Mouse (Mus musculus): ENCODE measurements around the gene Chrnd.

Gene Chrnd

DNA sequence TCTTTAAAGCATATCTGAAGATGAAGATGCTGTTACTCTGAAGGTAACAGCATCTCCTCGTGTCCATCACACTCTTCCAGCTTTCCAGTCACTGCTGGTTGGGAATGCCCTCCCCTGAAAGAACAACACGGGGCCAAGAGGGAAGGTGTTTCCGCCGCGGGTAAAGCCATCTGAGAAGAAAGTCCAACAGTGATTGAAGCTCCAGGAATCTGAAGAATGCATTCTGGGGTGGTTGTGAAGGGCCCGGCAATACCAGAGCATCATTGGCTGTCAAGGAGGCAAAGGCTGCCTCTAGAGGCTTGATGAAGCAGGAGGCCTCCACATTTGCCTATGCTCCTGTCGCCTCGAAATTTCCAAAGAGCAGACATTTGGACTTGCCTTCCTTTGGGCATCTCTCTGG lies 48.6 kb downstream of the Chrnd start:
- peak in 1 of 2 experiments; percentile 22 for DNase-seq

DNA sequence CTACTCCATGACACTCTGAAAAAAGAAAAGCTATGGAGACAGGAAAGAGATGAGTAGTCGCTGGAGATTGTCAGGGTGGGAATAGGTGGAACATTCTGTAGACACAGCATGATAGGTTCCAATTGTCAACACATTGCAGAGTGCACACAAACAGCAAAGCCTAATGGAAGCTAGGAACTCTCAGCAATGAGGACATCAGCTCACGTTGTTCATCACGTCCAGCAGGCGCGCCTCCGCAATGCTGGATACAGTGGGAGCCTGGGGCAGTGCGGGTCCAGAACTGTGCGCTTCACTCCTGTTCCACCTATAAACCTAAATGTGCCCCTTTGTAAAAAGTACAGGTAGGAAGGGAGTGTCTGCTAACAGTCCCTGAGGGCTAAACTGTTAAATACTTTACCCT lies 52.6 kb downstream of the Chrnd start:
- DNase-seq = no peak

DNA sequence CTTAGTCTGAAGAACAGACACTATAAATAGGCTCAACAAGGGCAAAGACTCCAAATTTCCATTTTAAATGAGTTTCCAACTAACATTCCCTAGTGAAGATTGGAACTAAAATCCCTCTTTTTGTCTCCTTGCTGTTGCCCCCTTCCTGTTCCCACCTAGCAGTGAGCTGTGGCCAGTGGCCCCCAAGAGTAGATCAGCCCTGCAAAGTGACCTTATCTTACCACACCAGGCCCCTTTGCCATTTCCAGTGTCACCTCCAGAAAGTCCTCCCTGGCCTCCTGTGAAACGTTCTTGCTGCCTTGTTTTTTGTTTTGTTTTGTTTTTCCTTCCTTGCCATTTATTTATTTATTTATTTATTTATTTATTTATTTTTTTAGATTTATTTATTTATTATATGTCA lies 55.0 kb downstream of the Chrnd start:
- no peak for DNase-seq

DNA sequence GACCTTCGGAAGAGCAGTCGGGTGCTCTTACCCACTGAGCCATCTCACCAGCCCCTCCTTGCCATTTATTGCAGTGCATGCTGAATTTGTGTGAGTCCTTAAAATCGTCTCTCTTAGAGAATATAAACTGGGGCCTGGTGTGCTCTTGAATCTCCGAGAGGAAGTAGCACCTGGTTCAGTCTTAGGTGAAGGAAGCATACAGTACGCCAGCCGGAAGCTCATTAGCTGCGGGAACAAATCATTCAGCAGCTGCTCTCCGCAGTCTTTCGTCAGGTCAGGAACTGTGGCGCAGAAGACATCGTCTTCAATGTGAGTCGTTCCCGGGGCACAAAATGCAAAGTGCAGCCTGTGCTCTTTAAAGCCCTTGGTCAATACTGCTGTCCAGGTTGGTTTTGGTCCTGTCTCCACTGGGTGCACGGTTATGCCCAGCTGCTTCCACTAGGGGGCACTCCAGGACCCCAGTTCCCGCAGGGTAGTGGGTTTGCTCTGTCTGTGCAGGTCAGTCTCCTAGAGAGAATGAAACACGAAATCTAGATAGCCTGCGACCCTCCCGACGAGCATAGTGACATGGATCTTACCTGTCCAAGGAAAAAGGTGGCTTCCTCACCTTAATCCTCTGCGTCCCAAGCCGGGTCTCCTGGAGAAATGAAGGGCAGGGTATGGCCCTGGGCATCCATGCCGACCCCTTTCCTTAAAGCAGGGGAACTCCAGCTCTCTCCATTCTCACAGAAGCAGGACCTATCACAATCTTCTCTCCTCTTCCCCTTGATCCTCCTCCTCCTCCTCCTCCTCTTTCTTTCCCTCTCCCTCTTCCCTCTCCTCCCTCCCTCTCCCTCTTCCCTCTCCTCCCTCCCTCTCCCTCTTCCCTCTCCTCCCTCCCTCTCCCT lies 55.8 kb downstream of the Chrnd start:
- DNase-seq = peak; percentile 88 to 90
